Mouse (Mus musculus): Measurements from ENCODE around the gene Lars2.
A peak's percentile ranks its signal among the peaks of the same experiment; 100 is the strongest.

Gene Lars2

DNA sequence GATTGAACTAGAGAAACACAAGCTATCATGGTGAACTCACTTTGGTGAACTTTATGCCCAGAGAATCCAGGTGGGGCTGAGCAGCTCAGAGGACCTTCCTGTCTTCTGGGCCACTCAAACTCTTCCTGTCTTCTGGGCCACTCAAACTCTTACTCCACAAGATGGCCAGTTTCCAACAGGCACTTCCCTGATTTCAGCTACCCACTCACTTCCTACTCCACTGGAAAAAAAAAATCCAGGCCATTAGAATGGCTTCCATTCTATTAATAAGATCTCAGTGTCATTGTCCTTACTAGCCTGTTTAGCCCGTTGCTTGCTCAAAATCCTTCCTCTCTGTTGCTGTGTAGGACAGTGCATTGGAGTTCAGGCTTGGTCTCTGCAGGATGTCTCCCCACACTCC lies 108.8 kb downstream of the Lars2 start:
- no peak for DNase-seq (ENCODE audit: low spot score in 2 of 2)

DNA sequence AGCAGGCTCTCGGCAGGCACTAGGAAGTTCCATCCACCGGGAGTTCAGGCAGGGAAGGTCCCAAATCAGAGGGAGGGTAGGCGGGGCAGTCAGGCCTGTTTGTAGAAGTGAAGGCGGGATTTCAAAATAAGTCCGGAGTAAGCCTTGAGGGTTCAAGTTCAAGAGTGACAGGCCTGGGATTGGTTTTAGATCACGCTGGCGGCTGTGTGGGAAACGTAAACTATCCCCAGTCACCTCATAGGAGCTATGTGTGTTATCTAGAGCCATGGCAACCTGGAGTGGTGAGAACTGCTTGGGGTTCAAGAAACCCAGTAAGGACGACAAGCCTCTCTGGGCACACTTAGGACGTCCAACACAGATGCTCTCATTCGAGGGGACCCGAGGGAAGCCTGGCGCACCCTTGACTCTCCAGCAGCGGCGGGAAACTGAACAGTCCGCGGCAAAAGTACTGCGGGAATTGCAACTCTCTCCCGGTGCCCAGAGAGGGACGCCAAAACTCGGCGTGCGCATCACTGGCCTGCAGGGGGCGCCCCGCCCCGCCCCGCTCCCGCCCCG lies 111.4 kb downstream of the Lars2 start:
- peak in 1 of 2 experiments; percentile 75 for DNase-seq (ENCODE audit: low spot score in 2 of 2)

DNA sequence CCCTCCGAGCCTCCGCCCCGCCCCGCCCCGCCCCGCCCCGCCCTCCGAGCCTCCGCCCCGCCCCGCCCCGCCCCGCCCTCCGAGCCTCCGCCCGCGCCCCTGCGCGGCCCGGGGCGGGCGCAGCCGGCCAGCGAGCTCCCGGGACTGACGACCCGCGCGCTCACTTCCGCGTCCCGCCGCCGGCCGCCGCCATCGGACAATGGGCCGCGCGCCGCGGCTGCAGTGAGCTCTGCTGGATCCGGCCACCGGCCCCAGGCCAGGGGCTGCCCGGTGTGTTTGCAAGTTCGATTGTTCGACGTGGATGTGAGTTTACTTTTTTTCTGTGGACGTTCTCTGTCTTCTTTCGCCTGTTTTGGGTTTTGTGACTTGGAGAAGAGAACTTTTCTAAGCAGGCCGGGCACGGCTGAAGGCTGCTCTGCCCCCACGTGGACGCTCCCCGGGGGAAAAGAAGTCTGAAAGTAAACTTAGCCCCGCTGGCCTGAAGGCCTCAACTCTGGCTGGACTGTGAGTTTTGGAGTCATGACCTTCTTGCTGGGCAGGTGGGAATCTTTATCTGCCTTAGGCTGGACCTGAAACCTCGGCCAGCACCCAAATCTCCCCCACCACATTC lies 112.0 kb downstream of the Lars2 start, which contains the start of gene Limd1:
Limd1 (plus strand) TSS at position 121 of the 610 bp plus-strand sequence.
- peak; percentile 68 to 69 for DNase-seq (ENCODE audit: low spot score in 2 of 2)

DNA sequence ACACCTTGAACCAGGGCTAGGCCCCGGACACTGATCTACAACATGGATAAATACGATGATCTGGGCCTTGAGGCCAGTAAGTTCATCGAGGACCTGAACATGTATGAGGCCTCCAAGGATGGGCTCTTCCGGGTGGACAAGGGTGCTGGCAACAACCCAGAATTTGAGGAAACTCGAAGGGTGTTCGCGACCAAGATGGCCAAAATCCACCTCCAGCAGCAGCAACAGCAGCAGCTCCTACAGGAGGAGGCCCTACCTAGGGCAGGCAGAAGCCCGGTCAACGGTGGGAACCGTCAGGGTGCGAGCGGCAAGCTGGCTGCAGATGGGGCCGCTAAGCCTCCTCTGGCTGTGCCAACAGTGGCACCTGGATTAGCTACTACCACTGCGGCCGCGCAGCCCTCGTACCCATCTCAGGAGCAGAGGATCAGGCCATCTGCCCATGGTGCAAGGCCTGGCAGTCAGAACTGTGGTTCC lies 112.5 kb downstream of the Lars2 start:
- DNase-seq (ENCODE audit: low spot score in 2 of 2) = no peak

DNA sequence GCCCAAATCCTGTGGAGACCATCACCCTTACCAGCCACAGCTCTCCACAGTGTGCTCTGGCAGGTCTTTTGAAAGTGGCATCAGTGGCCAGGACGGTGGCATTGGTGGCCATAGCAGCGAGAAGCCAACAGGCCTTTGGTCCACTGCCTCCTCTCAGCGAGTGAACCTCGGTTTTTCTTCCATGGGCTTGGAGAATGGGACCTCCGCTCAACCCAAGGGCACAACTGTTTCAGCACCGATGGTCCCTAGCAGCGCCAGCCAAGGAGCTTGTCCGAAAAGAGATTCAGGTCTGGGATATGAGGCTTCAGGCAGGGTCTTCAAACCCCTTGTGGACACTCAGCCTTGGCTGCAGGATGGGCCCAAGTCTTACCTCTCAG lies 113.1 kb downstream of the Lars2 start:
- no peak for DNase-seq (ENCODE audit: low spot score in 2 of 2)

DNA sequence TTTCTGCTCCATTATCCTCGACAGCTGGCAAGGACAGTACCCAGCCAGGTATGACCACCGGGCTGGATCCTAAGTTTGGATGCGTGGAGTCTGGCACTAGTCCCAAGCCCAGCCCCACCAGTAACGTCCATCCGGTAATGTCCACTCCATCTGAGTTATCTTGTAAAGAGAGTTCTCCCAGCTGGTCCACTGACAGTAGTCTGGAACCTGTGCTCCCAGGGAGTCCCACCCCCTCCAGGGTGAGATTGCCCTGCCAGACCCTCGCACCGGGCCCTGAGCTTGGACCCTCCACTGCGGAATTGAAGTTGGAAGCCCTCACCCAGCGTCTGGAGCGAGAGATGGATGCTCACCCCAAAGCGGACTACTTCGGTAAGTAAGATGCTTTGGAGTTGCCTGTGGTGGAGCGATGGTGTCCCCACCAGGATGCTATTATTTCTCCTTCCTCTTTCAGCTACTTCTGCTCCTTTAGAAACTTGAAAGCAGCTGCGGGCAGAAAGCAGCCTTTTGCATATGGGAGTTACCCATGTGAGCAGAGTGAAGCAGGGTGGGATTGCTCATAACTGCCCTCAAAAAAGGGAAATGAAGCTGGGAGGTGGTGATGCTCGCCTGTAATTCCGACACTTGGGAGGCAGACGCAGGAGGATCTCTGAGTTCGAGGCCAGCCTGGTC lies 113.7 kb downstream of the Lars2 start:
- DNase-seq (ENCODE audit: low spot score in 2 of 2) = no peak

DNA sequence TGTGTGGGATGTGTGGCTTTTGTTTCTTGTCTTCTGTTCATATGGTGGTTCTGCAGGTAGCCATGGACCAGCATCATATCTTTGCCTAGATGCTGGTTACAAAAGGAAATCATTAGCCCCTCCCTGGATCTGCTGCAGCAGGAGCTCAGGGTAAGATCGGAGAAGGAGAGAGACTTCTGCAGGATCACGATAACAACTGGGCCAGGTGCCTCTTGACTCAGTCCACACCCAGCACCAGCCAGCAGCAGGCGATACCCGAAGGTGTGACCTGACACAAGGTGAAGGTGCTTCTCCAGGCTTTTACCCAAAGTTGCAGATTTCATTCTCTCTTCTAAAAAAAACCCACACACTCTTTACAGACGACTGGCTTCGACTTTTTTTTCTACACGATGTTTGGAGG lies 114.4 kb downstream of the Lars2 start:
- DNase-seq (ENCODE audit: low spot score in 2 of 2) = no peak

DNA sequence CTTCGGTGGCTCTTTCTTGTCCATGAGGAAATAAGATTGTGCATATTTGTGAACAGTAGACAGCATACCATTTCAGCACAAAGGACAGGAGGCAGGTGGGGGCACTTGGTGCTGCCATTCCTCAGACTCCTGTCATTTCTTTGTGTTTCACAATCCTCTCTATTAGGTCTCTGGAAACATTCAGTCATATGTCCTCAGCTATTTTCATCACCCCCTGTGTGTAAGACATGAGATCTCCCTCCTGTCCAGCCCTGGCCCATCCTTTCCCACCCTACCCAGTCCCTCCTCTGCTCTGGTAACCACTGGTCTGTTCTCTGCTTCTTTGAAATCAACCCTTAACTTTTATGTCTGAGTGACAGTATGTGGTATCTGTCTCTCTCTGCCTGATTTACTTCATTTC lies 116.9 kb downstream of the Lars2 start:
- DNase-seq (ENCODE audit: low spot score in 2 of 2) = no peak

DNA sequence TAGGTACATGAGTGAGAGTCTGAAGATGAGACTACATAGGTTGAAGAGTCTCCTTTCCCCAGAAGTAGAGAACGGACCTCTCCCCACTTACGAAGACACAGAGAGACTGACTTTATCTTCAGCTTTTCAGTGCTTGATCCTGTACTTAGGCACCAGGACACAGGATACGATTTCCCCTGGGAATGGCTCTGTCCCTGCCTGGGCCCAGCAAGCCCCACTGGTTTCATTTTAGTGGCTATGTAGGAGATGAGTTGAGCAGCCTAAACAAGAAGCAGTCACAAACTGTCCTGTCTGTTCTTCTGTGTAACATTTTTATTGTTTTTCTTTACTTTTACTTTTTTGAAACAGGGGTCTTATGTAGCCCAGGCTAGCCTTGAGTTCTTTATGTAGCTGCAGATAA lies 118.1 kb downstream of the Lars2 start:
- no peak for DNase-seq (ENCODE audit: low spot score in 2 of 2)

DNA sequence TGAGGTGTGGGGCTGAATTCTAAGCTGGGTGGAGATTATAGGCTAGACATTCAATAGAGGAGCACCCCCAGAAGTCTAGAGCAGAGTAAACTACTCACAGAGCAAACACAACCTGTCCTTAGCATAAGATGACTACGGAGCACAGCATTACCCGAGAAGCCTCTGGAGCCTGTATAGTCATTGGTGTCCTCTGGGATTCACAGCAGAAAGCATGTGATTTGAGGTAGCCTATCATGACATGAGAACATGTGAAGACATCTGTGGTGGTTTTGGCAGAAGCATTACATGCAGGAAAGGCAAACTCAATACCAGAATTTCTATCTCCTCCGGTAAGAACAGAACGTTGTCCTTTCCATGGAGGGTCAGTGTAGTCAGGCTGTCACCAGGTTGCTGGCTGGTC lies 118.8 kb downstream of the Lars2 start:
- DNase-seq (ENCODE audit: low spot score in 2 of 2) = no peak

DNA sequence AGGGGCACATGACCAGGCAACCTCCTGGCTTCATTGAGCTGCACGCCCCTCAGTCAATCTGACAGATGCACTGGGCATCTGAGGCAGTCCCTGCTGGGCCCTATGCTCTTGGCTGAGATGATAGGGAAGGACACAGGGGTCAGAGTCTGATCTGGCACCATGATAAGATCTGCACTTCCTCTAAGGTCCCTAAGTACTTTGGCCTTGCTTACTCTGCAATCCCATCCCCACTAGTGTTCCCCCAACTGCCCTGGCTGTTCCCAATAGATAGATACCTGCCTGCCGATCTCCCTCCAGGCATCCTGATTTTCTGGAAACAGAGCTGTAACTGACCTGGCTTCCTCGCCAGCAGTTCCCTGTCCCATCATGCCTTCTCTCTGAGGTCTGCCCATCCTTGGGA lies 119.9 kb downstream of the Lars2 start:
- no peak for DNase-seq (ENCODE audit: low spot score in 2 of 2)

DNA sequence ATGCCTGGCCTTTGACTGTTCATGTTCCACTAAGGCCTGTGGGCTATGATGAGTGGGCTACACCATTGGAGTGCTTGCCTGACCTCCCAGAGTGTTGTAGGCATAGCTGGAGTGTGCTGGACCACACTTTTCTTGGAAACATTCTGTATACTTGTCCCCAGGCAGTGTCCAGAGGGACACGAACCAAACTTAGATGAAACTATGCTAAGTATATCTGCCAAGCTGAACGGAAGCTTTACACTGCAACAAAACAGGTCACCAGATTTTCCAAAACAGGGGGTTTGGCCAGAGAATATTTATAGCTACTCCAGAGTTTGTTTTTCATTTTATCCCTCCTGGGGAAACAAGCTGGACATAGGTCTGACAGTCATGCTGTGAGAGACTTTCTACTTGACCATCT lies 122.3 kb downstream of the Lars2 start:
- no peak for DNase-seq (ENCODE audit: low spot score in 2 of 2)

DNA sequence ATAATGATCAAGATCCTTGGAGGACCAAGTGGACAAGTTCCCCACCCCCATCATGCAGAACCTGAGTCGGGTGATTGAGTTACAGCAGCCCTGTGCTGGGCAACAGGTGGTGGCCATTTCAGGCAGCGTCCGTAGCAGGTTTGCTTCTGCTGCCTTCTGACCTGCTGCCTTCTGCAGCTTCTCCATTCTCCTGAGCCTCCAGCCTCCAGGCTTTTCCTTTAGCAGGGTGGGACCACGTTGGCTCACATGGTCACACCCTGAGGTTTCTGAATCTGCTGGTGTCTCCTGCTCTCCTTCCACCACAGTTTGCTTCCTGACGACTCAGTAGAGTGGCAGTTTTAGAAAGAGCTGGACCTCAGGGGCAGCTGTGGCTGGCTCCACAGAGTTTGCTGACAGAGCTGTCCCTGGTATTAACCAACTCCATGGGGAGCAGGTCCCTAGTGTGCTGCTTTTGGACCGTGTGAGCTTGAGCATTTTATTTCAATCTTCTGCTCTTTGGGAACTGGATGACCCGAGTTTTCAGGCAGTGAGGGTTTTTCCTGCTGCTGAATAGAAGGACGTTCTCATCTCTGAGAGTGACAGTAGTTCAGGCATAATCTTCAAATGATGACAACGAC lies 123.1 kb downstream of the Lars2 start:
- DNase-seq (ENCODE audit: low spot score in 2 of 2) = no peak

DNA sequence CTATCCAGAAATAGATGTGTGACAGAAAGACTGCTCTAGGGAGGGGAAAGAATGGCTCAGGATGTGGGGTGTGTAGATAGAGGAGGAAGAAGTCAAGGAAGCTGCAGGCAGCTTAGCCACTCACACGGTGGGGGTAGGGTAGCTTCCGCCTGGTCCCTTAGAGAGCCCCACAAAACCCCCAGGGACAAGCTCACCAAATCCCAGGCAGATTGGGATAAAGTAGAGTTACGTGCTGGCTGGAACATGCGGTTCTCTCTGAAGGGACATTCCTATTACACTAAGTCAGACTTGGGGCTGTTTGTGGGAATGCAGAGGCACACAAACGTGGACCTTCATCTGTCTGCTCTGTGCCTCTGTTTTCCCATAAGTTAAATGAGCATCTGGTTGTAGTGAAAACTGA lies 124.2 kb downstream of the Lars2 start:
- DNase-seq (ENCODE audit: low spot score in 2 of 2) = no peak

DNA sequence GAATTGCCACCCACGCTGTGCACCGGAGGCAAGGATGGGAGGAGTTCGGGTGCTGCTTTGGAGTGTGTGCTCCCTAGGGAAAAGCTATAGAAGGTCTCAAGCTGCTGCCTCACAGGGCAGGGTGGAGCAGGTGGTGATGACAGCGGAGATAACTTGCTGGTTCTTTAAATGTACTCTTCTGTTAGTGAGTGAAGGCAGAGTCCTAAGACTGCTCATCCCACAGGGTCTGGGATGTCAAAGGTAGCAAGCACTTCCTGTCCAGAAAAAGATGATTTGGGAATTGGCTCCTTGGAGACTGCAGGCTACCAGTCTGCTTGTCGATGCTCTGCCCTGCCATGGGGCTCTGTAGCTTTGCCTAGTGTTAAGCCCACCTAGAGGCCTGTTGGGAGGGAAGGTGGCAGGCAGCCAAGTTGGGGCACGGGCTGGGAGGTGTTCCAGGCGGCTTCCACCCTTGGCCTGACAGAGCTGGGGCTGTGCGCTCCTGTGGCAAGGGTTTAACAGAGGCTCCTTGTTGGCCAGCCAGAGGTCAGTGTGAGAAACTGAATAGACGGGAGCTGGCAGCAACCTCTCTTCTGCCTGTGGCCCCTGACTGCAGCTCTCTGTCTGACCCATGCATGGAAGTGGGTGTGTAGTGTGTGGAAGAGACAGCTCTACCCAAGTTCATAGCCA lies 125.3 kb downstream of the Lars2 start:
- DNase-seq (ENCODE audit: low spot score in 2 of 2) = no peak

DNA sequence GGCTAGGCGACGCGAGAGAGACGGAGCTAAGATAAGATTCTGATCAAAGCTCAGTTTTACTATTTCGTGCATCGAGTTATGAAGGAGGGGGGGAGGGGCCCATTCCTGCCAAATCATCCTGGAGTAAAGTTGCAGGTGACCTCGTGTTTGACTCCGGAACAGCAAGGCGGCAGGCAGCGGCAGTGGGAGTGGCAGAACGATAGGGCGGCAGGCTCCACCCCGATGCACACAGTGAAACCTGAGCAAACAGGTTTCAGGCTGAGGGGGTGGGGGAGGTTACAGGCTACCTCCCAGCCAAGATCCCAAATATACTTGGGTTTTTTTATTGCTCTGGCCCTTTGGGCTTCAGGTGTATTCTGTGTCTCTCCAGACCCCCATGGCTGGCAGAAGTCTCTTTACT lies 129.9 kb downstream of the Lars2 start:
- DNase-seq (ENCODE audit: low spot score in 2 of 2) = no peak

DNA sequence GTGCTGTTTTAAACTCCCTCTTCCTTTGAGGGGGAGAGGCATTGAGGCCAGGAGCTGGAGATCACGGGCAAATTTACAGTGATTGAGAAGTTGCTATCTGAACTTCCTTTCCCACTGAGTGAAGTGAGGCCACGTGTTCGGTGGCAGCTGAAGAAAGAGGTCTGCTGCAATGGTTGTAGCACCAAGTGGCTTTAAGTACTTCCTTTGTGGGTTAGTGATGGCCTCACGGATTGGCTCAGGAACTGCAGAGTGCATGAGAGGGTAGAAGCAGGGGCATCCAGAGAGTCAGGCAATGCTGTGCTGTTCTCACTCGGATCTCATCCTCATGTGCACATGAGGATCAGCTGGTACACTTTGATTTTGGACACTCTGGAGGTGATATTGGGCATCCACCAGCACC lies 131.2 kb downstream of the Lars2 start:
- DNase-seq (ENCODE audit: low spot score in 2 of 2) = no peak

DNA sequence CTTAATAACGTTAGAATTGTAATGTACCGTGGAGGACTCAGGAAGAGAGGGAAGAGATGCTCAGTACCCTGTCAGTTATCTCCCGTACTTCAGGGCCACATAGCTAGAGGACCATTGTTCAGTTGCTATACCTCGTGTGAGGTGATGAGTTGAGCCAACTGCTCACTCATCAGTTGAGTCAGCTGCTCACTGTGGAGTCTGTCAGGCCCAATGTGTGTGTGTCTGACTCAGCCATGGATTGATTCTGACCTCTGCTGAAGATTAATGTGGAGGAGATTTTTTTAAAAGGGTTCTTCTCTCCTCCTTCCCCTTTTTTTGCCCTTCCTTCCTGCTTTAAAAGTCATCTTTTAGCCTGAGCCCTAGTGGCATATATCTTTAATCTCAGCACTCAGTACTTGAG lies 133.8 kb downstream of the Lars2 start:
- no peak for DNase-seq (ENCODE audit: low spot score in 2 of 2)

DNA sequence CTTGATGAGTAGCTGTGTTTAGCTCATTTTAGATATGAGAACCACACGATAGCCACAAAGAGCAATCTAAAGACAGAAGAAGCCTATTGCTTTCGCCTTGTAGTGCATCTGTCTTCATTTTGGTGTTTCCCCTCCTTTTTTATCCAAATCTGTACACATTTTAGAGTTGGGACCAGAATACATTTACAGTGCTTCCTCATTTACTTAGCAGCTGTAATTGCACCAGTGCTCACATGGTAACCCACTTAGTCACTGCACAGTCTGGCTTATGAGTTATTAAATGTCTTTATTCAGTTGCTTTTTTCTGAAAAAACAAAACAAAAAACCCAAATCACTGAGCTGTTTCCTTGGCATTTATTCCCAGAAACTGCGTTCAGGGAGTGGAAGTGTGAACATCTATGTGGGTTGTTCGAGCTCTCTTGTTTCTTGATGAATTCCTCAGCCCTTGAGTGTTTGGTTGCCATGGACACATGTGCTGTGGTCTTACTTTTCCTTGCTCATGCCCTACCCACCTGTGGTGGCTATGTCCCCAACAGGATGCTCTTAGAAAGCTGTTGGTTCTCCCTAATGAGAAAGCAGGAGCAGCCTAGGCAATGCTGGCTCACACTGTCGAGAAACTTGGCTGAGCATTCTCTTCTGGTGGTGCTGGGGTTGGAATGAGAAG lies 136.6 kb downstream of the Lars2 start:
- DNase-seq (ENCODE audit: low spot score in 2 of 2) = no peak

DNA sequence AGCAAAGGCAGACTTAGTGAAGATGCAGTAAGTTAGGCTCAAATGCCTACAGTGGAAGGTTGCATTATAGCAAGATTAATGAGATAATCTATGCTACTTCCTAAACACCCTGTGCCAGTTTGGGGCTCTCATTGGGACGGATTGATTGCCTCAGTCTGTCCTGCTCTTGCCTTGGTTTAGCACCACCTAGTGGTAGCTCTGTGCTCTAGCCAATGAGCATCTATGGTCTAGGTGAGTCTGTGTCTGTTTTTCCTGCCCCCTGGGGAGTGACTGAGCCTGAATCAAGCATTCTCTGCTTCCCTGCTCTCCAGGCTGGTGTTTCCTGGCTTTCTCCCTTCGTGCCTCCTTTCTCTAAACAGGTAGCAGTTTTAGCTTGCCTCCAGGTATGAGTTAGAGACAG lies 137.6 kb downstream of the Lars2 start:
- DNase-seq (ENCODE audit: low spot score in 2 of 2) = no peak

DNA sequence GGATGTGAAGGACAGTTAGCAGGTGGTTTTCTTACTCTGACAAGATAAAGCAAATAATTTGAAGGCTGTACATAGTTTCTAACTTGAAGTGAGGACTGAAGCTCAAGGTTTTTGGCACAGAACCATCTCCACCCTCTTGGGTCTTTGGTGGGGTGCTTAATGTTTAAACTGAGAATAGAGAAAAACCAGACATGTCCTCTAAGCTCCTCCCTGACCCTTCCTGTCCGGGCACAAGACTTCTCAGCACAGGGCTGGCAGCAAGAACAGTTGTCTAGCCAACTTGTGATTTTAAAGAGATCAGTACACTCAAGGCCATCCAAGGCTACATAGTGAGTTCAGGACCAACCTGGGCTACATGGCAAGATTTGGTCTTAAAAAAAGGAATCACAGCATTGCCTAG lies 138.9 kb downstream of the Lars2 start:
- no peak for DNase-seq (ENCODE audit: low spot score in 2 of 2)

Measured in urinary bladder, postnatal 4 days (tissue).